Mouse (Mus musculus) spleen, postnatal 10 days (tissue): ENCODE data around the gene Trim11.
A peak's percentile ranks its signal among the peaks of the same experiment; 100 is the strongest.

Source experiments
- DNase-seq, 2 experiments: peaks; one replicate each; pipeline ENCODE4 v3.0.0; 2021 to 2022; ENCODE audit warnings: low spot score in 2 of 2

Gene Trim11

GRCm38 (mm10) chr11:58955868-58956257 lies 22.0 kb upstream of the Trim11 start:
- DNase-seq, result no peak

- DNase-seq, result no peak
Observed at GRCm38 (mm10) chr11:58957226-58957914, 20.5 kb upstream of the Trim11 start.

- DNase-seq, result no peak
Observed at GRCm38 (mm10) chr11:58958536-58958935, 19.4 kb upstream of the Trim11 start.

GRCm38 (mm10) chr11:58959186-58959825 lies 18.6 kb upstream of the Trim11 start:
- DNase-seq, result no peak

DNA sequence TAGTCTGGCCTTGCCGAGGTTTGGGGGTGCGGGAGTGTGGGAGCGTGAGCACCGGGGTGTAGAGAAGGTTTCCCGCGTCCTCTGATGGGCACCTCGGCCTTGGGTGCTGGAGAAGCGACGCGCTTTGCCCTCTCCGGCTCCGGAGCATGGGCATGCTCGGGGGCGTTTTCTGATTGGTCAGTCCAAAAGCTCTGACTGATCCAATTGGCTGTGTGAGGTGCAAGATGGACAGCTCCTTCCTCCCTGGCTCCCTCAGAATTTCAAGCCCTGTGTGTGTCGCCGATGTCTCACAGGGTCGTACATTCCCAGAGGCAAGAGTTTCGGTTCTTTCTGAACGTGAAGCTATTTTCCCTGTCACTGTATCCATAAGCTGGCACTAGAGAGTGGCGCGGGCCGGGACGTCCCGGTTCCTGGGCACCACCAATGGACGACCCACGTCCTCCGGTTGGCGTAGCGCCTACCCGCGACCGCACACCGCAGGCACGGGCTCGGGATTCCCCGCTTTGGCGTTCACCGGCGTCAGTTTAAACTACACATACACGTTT lies 17.9 kb upstream of the Trim11 start:
- DNase-seq, result peak; percentile 86 to 89

DNA sequence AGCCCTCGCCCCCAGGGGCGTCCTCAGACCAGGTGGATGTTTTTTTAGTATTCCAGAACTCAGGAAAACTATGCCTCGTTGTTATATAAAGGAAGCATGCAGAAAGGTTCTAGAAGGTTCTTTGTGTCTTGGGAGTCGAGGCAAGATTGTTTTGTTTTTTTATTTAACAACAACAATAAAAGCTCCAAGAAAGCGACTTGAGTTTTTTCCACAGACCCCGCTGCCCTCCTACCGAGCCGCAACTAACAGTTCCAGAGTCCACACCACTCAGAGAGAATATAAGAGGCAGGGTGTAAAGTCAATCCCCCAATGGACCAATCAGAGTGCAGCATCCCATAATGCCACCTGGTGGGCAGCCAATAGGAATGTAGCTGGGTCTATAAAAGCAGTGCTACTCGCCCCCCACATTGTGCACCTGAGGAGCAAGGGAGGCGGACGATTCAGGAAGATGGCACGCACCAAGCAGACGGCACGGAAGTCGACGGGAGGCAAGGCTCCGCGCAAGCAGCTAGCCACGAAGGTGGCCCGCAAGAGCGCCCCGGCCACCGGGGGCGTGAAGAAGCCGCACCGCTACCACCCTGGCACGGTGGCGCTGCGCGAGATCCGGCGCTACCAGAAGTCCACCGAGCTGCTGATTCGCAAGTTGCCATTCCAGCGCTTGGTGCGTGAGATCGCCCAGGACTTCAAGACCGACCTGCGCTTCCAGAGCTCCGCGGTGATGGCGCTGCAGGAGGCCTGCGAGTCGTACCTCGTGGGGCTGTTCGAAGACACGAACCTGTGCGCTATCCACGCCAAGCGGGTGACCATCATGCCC lies 16.3 kb upstream of the Trim11 start:
- no peak for DNase-seq

DNA sequence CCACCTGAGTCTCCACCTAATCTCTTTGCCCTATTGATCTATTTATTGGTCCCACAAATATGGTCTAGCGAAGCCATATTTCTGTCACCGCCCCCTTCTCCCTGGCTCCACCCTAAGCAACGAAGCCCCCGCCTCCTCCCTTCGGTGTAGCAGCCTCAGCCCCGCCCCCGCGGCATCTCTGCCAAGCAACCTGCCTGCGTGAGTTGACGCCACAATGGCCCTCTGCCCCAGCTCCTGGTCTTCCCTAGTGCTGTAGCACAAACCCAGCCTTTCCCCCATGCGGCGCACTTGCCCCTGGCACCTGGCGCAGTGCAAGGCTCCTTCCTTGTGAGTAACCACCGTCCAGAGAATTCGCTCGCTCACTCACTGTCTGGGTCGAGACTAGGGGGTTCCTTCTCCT lies 14.3 kb upstream of the Trim11 start:
- peak in 1 of 2 experiments; percentile 68 for DNase-seq

DNA sequence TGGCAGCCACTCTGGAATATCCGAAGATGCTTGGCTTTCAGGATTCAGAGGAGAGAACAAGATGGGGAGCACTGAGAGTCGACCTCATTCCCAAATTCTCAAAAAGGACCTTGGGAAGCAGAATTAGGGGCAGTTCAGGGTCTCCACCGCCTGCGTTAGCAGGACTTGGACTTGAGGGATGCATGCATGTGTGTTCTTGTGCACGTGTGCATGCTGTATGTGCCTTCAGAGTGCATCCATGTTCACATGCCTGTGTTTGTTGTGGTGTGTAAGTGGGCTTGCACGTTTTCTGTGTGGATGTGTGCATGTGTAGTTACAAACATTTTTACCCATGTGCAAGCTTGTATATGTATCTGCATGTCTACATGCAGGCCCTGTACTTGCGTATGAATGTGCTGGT lies 13.7 kb upstream of the Trim11 start:
- no peak for DNase-seq

GRCm38 (mm10) chr11:58965001-58965760 lies 12.7 kb upstream of the Trim11 start:
- no peak for DNase-seq

- peak in 1 of 2 experiments; percentile 73 for DNase-seq
Observed at GRCm38 (mm10) chr11:58967346-58967745, 10.5 kb upstream of the Trim11 start.

DNA sequence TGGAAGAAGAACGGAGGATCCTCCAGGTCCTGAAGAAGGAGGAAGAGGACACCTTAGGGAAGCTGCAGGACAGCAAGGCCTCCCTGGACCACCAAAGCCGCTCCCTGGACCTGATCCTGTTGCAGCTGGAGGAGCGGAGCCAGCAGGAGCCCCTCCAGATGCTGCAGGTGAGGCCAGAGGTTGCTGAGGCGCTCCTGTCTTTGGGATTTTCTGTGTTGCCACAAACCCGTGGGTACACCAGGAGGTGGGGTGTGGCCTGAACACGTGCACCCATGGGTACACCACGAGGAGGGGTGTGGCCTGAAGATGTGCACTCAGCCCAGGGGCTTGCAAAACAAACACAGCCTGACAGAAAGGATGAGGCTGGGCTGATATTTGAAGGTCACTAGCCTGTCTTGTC lies 9.3 kb upstream of the Trim11 start:
- DNase-seq, result no peak

GRCm38 (mm10) chr11:58969027-58969426 lies 8.9 kb upstream of the Trim11 start:
- no peak for DNase-seq

- no peak for DNase-seq
Observed at GRCm38 (mm10) chr11:58969659-58970058, 8.2 kb upstream of the Trim11 start.

GRCm38 (mm10) chr11:58970831-58971530 lies 6.9 kb upstream of the Trim11 start:
- no peak for DNase-seq

DNA sequence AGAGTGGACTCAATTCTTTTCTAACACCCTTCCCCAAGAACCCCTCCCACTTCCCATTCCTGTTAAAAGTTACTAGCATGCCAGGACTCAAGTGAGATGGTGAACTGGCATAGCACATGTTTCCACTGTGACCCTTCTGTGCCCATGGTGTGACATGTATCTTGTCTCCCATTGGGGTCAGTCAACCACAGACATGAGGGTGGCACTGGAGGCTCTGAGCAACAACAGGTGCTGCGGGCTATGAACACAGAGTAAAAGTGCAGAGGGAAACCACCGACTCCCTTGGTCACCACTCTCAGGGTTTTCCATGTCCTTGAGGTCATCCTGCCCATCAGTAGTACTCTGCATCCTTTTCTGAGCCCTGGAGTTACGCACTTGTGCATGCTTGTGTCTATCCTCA lies 6.1 kb upstream of the Trim11 start:
- no peak for DNase-seq

GRCm38 (mm10) chr11:58974414-58974813 lies 3.5 kb upstream of the Trim11 start:
- no peak for DNase-seq

DNA sequence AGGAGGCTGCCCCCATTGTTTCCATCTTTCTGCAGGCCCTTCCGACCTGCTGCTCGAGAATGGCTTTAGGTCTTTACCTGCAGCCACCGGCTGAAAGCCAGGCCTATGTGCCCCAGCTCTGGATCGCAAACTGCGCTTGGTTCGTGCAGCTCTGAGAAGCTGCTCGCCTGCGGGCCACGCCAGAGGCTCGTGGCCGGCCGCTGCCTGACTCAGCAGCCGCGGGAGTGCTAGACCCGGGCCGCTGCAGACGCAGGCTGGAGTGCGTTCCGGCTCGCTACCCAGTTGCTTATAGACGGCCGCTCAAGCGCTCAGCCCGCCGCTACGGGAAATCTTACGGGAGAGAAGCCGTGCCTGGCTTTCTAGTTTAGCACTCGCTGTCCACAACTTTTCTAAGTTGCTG lies 743 bp upstream of the Trim11 start:
- DNase-seq, result peak; percentile 61 to 74

GRCm38 (mm10) chr11:58977607-58978026 lies 276 bp upstream of the Trim11 start:
- DNase-seq, result peak in 1 of 2 experiments; percentile 52

DNA sequence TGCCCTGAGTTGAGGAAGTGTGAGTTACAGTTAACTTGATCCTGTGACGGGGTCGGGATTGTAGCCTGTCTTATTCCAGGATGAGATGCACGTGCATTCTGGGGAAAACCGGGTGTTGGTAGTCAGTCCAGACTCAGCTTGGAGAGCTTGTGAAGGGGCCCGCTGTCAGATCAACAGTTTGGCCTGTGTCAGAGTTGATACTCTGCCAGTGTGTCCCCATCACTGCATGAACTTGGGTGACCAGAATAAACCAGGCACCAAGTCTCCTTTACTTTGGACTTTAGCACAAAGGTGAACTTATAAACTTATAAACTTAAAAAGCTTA lies 775 bp downstream of the Trim11 start:
- no peak for DNase-seq

- DNase-seq, result no peak
Observed at GRCm38 (mm10) chr11:58979183-58979582, 1.3 kb downstream of the Trim11 start.

DNA sequence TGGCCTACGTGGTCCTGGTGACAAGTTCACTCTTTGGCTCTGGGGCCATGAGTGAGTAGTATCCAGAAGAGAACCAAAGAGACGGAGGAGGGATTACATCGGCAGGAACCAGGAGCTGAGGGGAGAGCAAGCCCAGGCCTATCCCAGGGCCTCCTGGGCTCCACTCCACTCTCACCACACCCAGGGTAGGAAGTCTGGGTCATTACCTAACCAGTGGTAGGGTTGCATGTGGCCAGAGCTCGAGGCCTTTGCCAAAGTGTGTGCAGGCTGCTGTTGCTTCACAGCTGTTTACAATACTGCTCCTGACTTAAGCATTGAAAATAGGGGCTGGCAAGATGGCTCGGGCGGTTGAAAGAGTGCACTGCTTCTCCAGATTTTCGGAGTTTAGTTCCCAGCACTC lies 1.8 kb downstream of the Trim11 start:
- no peak for DNase-seq
